Mouse (Mus musculus): ENCODE data around the gene Agbl4.

The Agbl4 gene

GRCm38 (mm10) chr4:111281836-111282235 is 884.4 kb downstream of the Agbl4 start:
- no peak for DNase-seq (ENCODE audit: low spot score)

GRCm38 (mm10) chr4:111284625-111285024 is 887.2 kb downstream of the Agbl4 start:
- no peak for DNase-seq (ENCODE audit: low spot score)

GRCm38 (mm10) chr4:111294528-111295241 is 897.2 kb downstream of the Agbl4 start:
- no peak for DNase-seq (ENCODE audit: low spot score)

GRCm38 (mm10) chr4:111306518-111306917 is 909.1 kb downstream of the Agbl4 start:
- DNase-seq (ENCODE audit: low spot score): no peak

GRCm38 (mm10) chr4:111307166-111307565 is 909.7 kb downstream of the Agbl4 start:
- no peak for DNase-seq (ENCODE audit: low spot score)

GRCm38 (mm10) chr4:111307633-111308032 is 910.2 kb downstream of the Agbl4 start:
- DNase-seq (ENCODE audit: low spot score): no peak

GRCm38 (mm10) chr4:111308572-111309288 is 911.3 kb downstream of the Agbl4 start:
- no peak for DNase-seq (ENCODE audit: low spot score)

GRCm38 (mm10) chr4:111327094-111327493 is 929.6 kb downstream of the Agbl4 start:
- DNase-seq (ENCODE audit: low spot score): no peak

GRCm38 (mm10) chr4:111327760-111328373 is 930.4 kb downstream of the Agbl4 start:
- DNase-seq (ENCODE audit: low spot score): no peak

- DNase-seq (ENCODE audit: low spot score): no peak
These were observed 932.0 kb downstream of the Agbl4 start for GRCm38 (mm10) chr4:111329501-111329900.

- DNase-seq (ENCODE audit: low spot score): no peak
These were observed 935.4 kb downstream of the Agbl4 start for GRCm38 (mm10) chr4:111332864-111333263.

GRCm38 (mm10) chr4:111349965-111350364 is 952.5 kb downstream of the Agbl4 start:
- DNase-seq (ENCODE audit: low spot score): no peak

GRCm38 (mm10) chr4:111350615-111351525 is 953.4 kb downstream of the Agbl4 start:
- DNase-seq (ENCODE audit: low spot score): no peak

GRCm38 (mm10) chr4:111356584-111357115 is 959.2 kb downstream of the Agbl4 start:
- DNase-seq (ENCODE audit: low spot score): no peak

GRCm38 (mm10) chr4:111357176-111357575 is 959.7 kb downstream of the Agbl4 start:
- no peak for DNase-seq (ENCODE audit: low spot score)

- no peak for DNase-seq (ENCODE audit: low spot score)
These were observed 966.7 kb downstream of the Agbl4 start for GRCm38 (mm10) chr4:111364199-111364598.

GRCm38 (mm10) chr4:111367771-111368170 is 970.3 kb downstream of the Agbl4 start:
- DNase-seq (ENCODE audit: low spot score): no peak

- DNase-seq (ENCODE audit: low spot score): no peak
These were observed 979.7 kb downstream of the Agbl4 start for GRCm38 (mm10) chr4:111377159-111377558.

GRCm38 (mm10) chr4:111378071-111378470 is 980.6 kb downstream of the Agbl4 start:
- DNase-seq (ENCODE audit: low spot score): no peak

GRCm38 (mm10) chr4:111383101-111383500 is 985.6 kb downstream of the Agbl4 start:
- DNase-seq (ENCODE audit: low spot score): no peak

GRCm38 (mm10) chr4:111390736-111391135 is 993.3 kb downstream of the Agbl4 start:
- DNase-seq (ENCODE audit: low spot score): no peak

- DNase-seq (ENCODE audit: low spot score): no peak
These were observed 1002.3 kb downstream of the Agbl4 start for GRCm38 (mm10) chr4:111399784-111400183.

All from ovary, postnatal 36 days (tissue).